Mouse (Mus musculus) B cell, adult 67 days (primary cell): ENCODE data around the gene Cpd. TPM values are rescaled to one million over a fixed set of nuclear protein-coding genes. Genes with fewer than 3 reads are reported as not detected.

Experiments
- total RNA-seq, 2 experiments: library from RNA; stranded (reverse); gene quantifications; 4 replicates each; pipeline ENCODE4 v1.2.4; 2023

Gene Cpd
- 1 to 10 TPM; 1.1 to 1.2 TPM for total RNA-seq

DNA sequence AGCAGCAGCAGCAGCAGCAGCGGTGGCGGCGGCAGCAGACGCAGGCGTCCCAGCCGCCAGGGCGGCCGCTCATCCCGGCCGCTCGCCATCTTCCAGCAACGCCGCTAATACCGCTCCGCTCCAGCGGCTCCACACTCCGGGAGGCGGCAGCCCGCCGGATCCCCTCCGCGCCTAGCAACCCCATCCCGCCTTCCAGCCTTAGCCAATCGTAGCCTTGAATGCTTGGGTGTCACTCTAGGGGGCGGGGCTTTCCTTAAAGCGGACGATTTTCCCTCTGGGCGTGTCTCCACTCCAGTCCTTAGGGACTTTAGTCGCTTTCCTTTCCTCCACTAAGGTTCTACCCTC is at the start of gene Cpd:
TSS of gene Cpd (minus strand) at position 141 of the 345 bp plus-strand sequence.

DNA sequence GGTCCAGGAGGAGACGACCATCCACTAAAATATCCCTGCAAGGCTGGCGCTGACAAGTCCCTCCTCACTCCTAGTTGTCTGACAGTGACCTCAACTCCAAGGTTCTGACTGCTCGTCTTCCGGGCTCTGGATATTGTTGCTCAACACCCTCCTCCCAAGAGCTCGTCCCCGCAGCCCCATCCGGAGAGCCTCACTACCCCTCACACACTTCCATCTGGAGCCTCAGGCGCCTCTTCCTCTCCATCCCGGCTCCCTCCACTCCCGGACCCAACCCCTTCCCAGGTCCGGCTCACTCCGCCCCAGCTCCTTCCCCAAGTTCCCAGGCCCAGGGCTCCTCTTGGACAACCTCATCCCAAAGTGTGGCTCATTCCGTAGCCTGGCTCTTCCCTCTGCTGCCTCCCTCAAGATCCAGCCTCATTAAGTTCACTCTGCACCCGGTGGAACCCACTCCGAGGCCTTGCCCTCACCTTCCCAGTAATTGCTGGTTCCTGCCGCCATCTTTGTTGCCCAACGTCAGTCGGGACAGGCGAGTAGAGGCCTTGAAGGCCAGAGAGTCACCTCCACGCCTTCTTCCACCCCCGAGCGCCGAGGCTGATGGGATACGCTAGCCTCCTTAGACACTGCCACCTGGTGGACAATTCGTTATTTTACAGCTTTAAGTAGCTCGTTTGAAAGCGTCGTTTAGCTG is 83.6 kb downstream of the Cpd start, which contains the start of gene Gosr1:
TSS of gene Gosr1 (minus strand) at position 527 of the 688 bp plus-strand sequence.

Other genes starting within 250 kb of the Cpd start
- gene Abr, start 224.7 kb downstream of the Cpd start, total RNA-seq = 10 to 100 TPM; 25.7 to 30.4 TPM
- gene Bhlha9, start 174.5 kb downstream of the Cpd start, total RNA-seq = not detected
- gene Trarg1, start 167.2 kb downstream of the Cpd start, total RNA-seq = not detected
- gene Gosr1, start 83.4 kb downstream of the Cpd start, total RNA-seq = 10 to 100 TPM; 51.2 to 57.9 TPM
- gene Tmigd1, start 55.1 kb upstream of the Cpd start, total RNA-seq = not detected
- gene Blmh, start 77.8 kb upstream of the Cpd start, total RNA-seq = 10 to 100 TPM; 43.8 to 50.3 TPM
- gene Slc6a4, start 151.6 kb upstream of the Cpd start, total RNA-seq = not detected
- 10 to 100 TPM; 25.5 to 27.9 TPM for gene Nsrp1, start 231.4 kb upstream of the Cpd start, total RNA-seq